Mouse (Mus musculus) testis, postnatal 10 days (tissue): ENCODE data around the gene Pgs1.

ENCODE experiments used
- DNase-seq: peaks from one replicate; pipeline ENCODE4 v3.0.0; 2021; ENCODE audit warnings: low spot score

The Pgs1 gene

GRCm38 (mm10) chr11:117963091-117963793 lies 22.9 kb upstream of the Pgs1 start:
- DNase-seq: peak; percentile 99

GRCm38 (mm10) chr11:117963872-117964271 lies 22.2 kb upstream of the Pgs1 start:
- DNase-seq: no peak

GRCm38 (mm10) chr11:117964294-117964693 lies 21.8 kb upstream of the Pgs1 start:
- peak; percentile 38 for DNase-seq

- no peak for DNase-seq
These were observed 21.0 kb upstream of the Pgs1 start for GRCm38 (mm10) chr11:117965052-117965451.

GRCm38 (mm10) chr11:117965561-117965981 lies 20.5 kb upstream of the Pgs1 start:
- peak; percentile 44 for DNase-seq

- peak; percentile 44 for DNase-seq
These were observed 19.5 kb upstream of the Pgs1 start for GRCm38 (mm10) chr11:117966506-117967100.

- DNase-seq: peak; percentile 43
These were observed 18.7 kb upstream of the Pgs1 start for GRCm38 (mm10) chr11:117967249-117968015.

GRCm38 (mm10) chr11:117968016-117968671 lies 17.9 kb upstream of the Pgs1 start:
- peak; percentile 58 for DNase-seq

- no peak for DNase-seq
These were observed 17.4 kb upstream of the Pgs1 start for GRCm38 (mm10) chr11:117968716-117969099.

GRCm38 (mm10) chr11:117969100-117969944 lies 16.8 kb upstream of the Pgs1 start:
- DNase-seq: peak; percentile 98

- DNase-seq: peak; percentile 97
These were observed 15.9 kb upstream of the Pgs1 start, which contains the start of gene Socs3 for GRCm38 (mm10) chr11:117969945-117970872. TSS of gene Socs3 (minus strand) at chr11:117970047.

GRCm38 (mm10) chr11:117971100-117971499 lies 15.0 kb upstream of the Pgs1 start:
- no peak for DNase-seq

- DNase-seq: no peak
These were observed 14.3 kb upstream of the Pgs1 start for GRCm38 (mm10) chr11:117971646-117972242.

- no peak for DNase-seq
These were observed 13.2 kb upstream of the Pgs1 start for GRCm38 (mm10) chr11:117972656-117973558.

- DNase-seq: no peak
These were observed 12.5 kb upstream of the Pgs1 start for GRCm38 (mm10) chr11:117973569-117973968.

GRCm38 (mm10) chr11:117974327-117975125 lies 11.6 kb upstream of the Pgs1 start:
- DNase-seq: no peak

GRCm38 (mm10) chr11:117975211-117975967 lies 10.7 kb upstream of the Pgs1 start:
- DNase-seq: no peak
